Mouse (Mus musculus): ENCODE results near the gene Ric1. TPM values are rescaled to one million over a fixed set of nuclear protein-coding genes. Genes with fewer than 3 reads are reported as not detected.

Gene Ric1
- total RNA-seq, 1 experiment from 2014 or later = 58.8 TPM

GRCm38 (mm10) chr19:29496001-29496597, 26.0 kb upstream of the Ric1 start:
- ATAC-seq (replicated peaks; ENCODE audit: insufficient number of reproducible peaks, low FRiP score, low TSS enrichment, poor library complexity, severe bottlenecking) = peak; percentile 45

- no peak for ATAC-seq (replicated peaks; ENCODE audit: insufficient number of reproducible peaks, low FRiP score, low TSS enrichment, poor library complexity, severe bottlenecking)
These were observed 25.1 kb upstream of the Ric1 start for GRCm38 (mm10) chr19:29496786-29497557.

DNA sequence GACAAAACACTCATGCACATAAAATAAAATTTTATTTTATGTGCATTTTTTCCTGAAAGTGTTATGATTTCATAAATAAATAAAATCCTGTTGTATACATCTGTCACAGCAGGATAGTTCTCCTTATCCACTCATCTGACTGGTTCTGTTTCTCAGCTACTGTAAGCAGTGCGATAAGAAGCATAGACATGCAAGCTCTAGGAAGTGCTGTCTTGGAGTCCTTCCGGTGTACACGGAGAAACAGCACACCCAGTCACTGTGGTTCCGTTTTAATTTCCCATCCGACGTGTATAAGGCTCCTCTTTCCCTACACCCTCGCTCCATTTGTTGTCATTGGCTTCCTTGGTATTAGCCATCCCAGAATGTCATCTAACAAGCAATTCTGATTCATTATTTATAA, 24.2 kb upstream of the Ric1 start:
- no peak for ATAC-seq (replicated peaks; ENCODE audit: insufficient number of reproducible peaks, low FRiP score, low TSS enrichment, poor library complexity, severe bottlenecking)

DNA sequence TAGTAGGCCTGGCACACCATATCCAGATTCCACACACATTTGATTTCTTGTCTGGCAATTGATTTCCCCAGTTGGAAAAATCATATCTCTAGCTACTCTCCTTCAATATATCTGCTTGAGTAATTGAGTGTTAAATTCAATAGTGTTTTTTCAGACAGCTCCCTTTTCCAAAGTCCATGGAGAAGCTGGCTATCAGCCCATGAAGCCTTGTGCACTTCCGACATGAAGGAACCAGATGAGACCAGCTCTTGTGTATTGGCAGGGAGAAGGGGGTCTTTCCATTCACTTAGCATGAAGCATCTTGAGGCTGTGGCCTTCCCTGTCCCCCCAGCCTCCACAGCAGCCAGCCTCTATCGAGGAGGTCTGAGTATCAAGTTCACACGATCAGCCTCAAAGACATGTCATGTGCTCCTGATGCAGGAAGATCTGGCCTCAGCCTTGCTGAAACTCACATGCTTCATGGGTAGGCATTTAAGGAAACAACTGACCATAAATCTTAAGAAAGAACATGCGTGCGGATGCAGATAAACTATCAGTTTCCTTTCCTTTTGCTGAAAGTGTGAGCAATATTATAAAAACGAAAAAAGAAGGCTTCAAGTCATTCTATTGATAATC, 23.1 kb upstream of the Ric1 start:
- ATAC-seq (replicated peaks; ENCODE audit: insufficient number of reproducible peaks, low FRiP score, low TSS enrichment, poor library complexity, severe bottlenecking) = no peak

DNA sequence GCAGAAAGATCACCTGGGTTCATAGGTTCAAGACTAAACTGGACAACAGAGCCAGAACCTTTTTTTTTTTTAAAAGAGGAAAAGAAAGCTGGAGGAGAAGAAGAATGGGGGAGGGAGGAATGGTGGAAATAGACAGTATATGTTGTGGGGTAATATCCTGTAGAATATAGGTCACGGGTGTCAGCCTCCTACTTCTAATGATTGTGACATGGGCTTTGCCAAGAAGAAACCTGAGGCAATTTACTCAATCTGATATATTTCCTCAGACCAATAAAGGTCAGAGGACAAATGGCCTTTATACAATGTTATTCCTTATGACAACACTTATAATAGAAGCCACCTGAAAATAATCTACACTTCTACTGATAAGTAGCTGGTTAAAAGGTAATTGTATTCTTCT, 21.7 kb upstream of the Ric1 start:
- ATAC-seq (replicated peaks; ENCODE audit: insufficient number of reproducible peaks, low FRiP score, low TSS enrichment, poor library complexity, severe bottlenecking) = peak; percentile 25; the same call in 1 of the 2 replicates

GRCm38 (mm10) chr19:29501106-29501505, 21.0 kb upstream of the Ric1 start:
- peak; percentile 15; the same call in 1 of the 2 replicates for ATAC-seq (replicated peaks; ENCODE audit: insufficient number of reproducible peaks, low FRiP score, low TSS enrichment, poor library complexity, severe bottlenecking)

GRCm38 (mm10) chr19:29501507-29501906, 20.6 kb upstream of the Ric1 start:
- peak; percentile 57 for ATAC-seq (replicated peaks; ENCODE audit: insufficient number of reproducible peaks, low FRiP score, low TSS enrichment, poor library complexity, severe bottlenecking)

- ATAC-seq (replicated peaks; ENCODE audit: insufficient number of reproducible peaks, low FRiP score, low TSS enrichment, poor library complexity, severe bottlenecking) = no peak
These were observed 18.0 kb upstream of the Ric1 start for GRCm38 (mm10) chr19:29504131-29504530.

DNA sequence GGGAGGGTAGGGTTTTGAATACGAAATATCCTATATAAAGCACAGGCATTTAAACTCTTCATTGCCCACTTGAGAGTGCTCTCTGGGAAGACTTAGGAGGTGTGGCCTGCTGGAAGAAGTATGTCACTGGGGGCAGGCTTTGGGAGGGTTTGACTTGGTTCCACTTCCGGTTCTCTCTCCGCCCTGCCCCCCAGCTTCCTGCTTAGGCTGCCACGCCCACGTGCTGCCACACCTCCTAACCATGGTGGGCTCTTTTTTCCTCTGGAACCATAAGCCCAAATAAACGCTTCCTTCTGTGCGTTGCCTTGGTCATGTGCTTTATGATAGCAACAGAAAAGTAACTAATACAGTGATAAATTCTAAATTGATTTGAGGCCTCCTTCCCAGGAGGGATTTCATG, 16.5 kb upstream of the Ric1 start:
- ATAC-seq (replicated peaks; ENCODE audit: insufficient number of reproducible peaks, low FRiP score, low TSS enrichment, poor library complexity, severe bottlenecking) = no peak

GRCm38 (mm10) chr19:29508208-29508607, 13.9 kb upstream of the Ric1 start:
- ATAC-seq (replicated peaks; ENCODE audit: insufficient number of reproducible peaks, low FRiP score, low TSS enrichment, poor library complexity, severe bottlenecking) = no peak

GRCm38 (mm10) chr19:29509857-29510256, 12.2 kb upstream of the Ric1 start:
- ATAC-seq (replicated peaks; ENCODE audit: insufficient number of reproducible peaks, low FRiP score, low TSS enrichment, poor library complexity, severe bottlenecking) = peak; percentile 61

DNA sequence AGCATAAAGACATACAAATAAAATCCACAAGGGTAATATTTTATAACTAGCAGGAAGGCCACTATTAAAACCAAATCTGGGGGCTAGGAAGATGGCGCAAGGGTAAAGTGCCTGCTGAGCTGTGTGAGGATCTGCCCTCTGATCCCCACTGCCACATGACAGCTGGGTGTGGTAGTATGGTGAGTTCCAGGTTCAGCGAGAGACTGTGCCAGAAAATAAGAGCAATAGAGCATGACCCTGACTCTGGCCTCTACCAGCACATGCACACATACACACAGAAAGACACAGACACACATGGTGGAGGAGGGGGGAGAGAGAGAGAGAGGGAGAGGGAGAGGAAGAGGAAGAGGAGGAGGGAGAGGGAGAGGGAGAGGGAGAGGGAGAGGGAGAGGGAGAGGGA, 10.3 kb upstream of the Ric1 start:
- no peak for ATAC-seq (replicated peaks; ENCODE audit: insufficient number of reproducible peaks, low FRiP score, low TSS enrichment, poor library complexity, severe bottlenecking)

- no peak for ATAC-seq (replicated peaks; ENCODE audit: insufficient number of reproducible peaks, low FRiP score, low TSS enrichment, poor library complexity, severe bottlenecking)
These were observed 8.8 kb upstream of the Ric1 start for GRCm38 (mm10) chr19:29513111-29513766.

GRCm38 (mm10) chr19:29514130-29514529, 8.0 kb upstream of the Ric1 start:
- no peak for ATAC-seq (replicated peaks; ENCODE audit: insufficient number of reproducible peaks, low FRiP score, low TSS enrichment, poor library complexity, severe bottlenecking)

DNA sequence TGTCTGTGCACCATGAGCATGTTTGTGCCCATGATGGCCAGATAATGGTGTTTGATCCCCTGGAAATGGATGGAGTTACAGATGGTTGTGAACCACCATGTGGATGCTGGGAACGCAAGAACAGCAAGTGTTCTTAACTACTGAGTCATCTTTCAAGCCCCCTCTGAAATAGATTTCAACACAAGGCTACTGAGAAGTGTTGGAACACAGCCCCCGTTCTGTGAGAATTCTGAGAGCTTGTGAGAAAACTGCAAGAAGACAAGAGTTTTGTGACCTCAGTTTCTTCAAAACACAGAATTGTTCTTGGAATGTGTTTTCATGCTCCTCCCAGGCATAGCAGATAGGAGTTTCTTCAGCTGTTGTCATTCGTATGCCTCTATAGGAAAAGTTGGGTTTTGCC, 6.7 kb upstream of the Ric1 start:
- no peak for ATAC-seq (replicated peaks; ENCODE audit: insufficient number of reproducible peaks, low FRiP score, low TSS enrichment, poor library complexity, severe bottlenecking)

DNA sequence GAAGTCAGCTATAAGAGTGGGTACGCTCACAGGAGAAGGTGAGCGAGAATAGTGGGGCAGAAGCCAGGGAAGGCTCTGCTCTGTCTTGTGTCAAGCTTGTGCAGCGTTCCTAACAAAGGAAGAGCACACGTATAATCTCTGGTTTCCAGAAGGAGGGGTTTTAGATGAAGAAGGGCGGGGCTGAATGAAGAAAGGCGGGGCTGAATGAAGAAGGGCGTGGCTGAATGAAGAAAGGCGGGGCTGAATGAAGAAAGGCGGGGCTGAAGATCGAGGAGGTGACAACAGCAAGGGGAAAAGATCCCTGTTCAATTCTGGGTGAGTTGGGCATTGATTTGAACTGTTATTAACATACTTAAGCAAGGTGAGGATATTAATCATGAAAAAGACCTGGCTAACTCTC, 6.1 kb upstream of the Ric1 start:
- no peak for ATAC-seq (replicated peaks; ENCODE audit: insufficient number of reproducible peaks, low FRiP score, low TSS enrichment, poor library complexity, severe bottlenecking)

GRCm38 (mm10) chr19:29518409-29518808, 3.7 kb upstream of the Ric1 start:
- ATAC-seq (replicated peaks; ENCODE audit: insufficient number of reproducible peaks, low FRiP score, low TSS enrichment, poor library complexity, severe bottlenecking) = no peak

DNA sequence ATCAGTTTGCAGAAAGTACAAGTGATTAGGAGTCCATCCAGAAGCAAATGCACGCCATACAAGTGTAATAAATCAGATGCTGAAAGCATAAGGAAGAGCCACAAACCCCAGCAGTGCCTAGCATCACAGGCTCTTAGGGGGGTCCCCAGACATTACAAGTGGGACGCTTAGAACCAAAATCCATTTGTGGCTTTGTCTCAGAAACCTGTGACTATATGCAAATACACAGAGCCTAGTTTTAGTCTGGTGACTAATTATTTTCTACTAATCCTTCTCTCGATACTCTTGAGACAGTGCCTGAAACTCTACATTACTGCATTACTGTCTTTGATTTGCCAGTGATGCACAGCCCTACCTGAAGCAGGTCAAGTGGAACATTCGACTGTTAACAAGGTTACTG, 3.2 kb upstream of the Ric1 start:
- no peak for ATAC-seq (replicated peaks; ENCODE audit: insufficient number of reproducible peaks, low FRiP score, low TSS enrichment, poor library complexity, severe bottlenecking)

DNA sequence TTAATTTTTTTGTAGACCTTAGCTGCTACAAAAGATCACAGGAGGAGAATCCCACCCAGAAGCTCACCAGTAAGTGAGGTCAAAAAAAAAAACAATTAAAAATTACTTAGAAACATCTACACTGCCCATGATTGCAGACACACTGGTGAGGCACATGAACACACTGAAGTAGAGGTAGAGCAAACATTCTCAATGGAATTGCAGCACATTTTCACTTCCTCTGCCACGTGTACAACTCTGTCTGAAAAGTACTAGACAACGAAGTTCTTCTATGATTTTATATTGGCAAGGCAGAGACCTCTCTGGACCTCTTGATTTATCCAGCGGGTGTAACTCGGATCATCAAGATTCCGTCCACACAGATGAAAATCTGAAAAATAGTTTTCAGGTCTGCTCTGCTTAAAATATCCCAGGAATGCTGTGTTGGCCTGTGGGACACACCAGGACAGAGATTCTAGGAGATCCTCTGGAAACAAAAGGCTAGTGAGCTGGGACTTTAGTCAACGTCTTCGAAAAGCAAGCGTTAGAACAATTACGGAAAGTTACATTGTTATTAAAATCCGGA, 1.0 kb upstream of the Ric1 start:
- no peak for ATAC-seq (replicated peaks; ENCODE audit: insufficient number of reproducible peaks, low FRiP score, low TSS enrichment, poor library complexity, severe bottlenecking)
